Mouse (Mus musculus) spleen, postnatal 14 days (tissue): ENCODE results near the gene Fgfr1op.
"Not testable (repeated sequence)": the region's sequence is repeated elsewhere in the genome, so short reads cannot be mapped to it uniquely, and the experiment has no call there.

Experiments
- DNase-seq, 2 experiments: peaks; one replicate each; pipeline ENCODE4 v3.0.0; 2021 to 2022; ENCODE audit warnings: low spot score in 2 of 2

The Fgfr1op gene

GRCm38 (mm10) chr17:8170331-8170730 lies 5.0 kb downstream of the Fgfr1op start:
- no peak for DNase-seq

- no peak for DNase-seq
Observed at GRCm38 (mm10) chr17:8171081-8171480, 5.8 kb downstream of the Fgfr1op start.

- no peak for DNase-seq
Observed at GRCm38 (mm10) chr17:8177090-8177489, 11.8 kb downstream of the Fgfr1op start.

- no peak for DNase-seq
Observed at GRCm38 (mm10) chr17:8183815-8184214, 18.5 kb downstream of the Fgfr1op start.

GRCm38 (mm10) chr17:8184217-8184616 lies 18.9 kb downstream of the Fgfr1op start:
- no peak for DNase-seq

GRCm38 (mm10) chr17:8193678-8194077 lies 28.4 kb downstream of the Fgfr1op start:
- no peak for DNase-seq

- no peak for DNase-seq
Observed at GRCm38 (mm10) chr17:8195685-8196376, 30.5 kb downstream of the Fgfr1op start.

- DNase-seq: no peak
Observed at GRCm38 (mm10) chr17:8197652-8198051, 32.4 kb downstream of the Fgfr1op start.

- no peak for DNase-seq
Observed at GRCm38 (mm10) chr17:8199067-8199935, 34.0 kb downstream of the Fgfr1op start.

GRCm38 (mm10) chr17:8199936-8200330 lies 34.6 kb downstream of the Fgfr1op start:
- no peak for DNase-seq

GRCm38 (mm10) chr17:8203487-8203886 lies 38.2 kb downstream of the Fgfr1op start:
- DNase-seq: no peak

GRCm38 (mm10) chr17:8205221-8205631 lies 39.9 kb downstream of the Fgfr1op start:
- not testable (repeated sequence) for DNase-seq

GRCm38 (mm10) chr17:8206691-8207090 lies 41.4 kb downstream of the Fgfr1op start:
- no peak for DNase-seq

GRCm38 (mm10) chr17:8209696-8210095 lies 44.4 kb downstream of the Fgfr1op start:
- DNase-seq: no peak

- DNase-seq: no peak
Observed at GRCm38 (mm10) chr17:8210170-8210569, 44.9 kb downstream of the Fgfr1op start.

GRCm38 (mm10) chr17:8210675-8211074 lies 45.4 kb downstream of the Fgfr1op start:
- no peak for DNase-seq

- DNase-seq: no peak
Observed at GRCm38 (mm10) chr17:8211399-8211798, 46.1 kb downstream of the Fgfr1op start.

GRCm38 (mm10) chr17:8214369-8214768 lies 49.1 kb downstream of the Fgfr1op start:
- DNase-seq: no peak

GRCm38 (mm10) chr17:8215016-8215745 lies 49.9 kb downstream of the Fgfr1op start:
- no peak for DNase-seq

GRCm38 (mm10) chr17:8223225-8223624 lies 57.9 kb downstream of the Fgfr1op start:
- DNase-seq: no peak

GRCm38 (mm10) chr17:8224072-8224471 lies 58.8 kb downstream of the Fgfr1op start:
- no peak for DNase-seq

- DNase-seq: no peak
Observed at GRCm38 (mm10) chr17:8225166-8225565, 59.9 kb downstream of the Fgfr1op start.
